Mouse (Mus musculus): ENCODE measurements at regions not wholly inside any gene's neighbourhood (a gene's known extent, or its start where the extent isn't known, plus 50 kb on each side); places are given as distances from the start of the nearest gene placed in this dataset. TPM values are rescaled to one million over a fixed set of nuclear protein-coding genes. Genes with fewer than 3 reads are reported as not detected.
A peak's percentile ranks its signal among the peaks of the same experiment; 100 is the strongest.

- peak; percentile 60 to 67 for DNase-seq (ENCODE audit: low spot score in 2 of 2)
- intact Hi-C loops (cut with DNase I): no loop called here
Observed at GRCm38 (mm10) chr7:61939971-61940705, 406.2 kb upstream of the Ndn start.

GRCm38 (mm10) chr7:61982203-61982932 is 364.0 kb upstream of the Ndn start:
- intact Hi-C loops (cut with DNase I): no loop called here
- peak; percentile 72 to 73 for DNase-seq (ENCODE audit: low spot score in 2 of 2)

GRCm38 (mm10) chr7:62026635-62027034 is 319.7 kb upstream of the Ndn start:
- no peak for DNase-seq (ENCODE audit: low spot score in 2 of 2)
- intact Hi-C loops (cut with DNase I): no loop called here

- intact Hi-C loops (cut with DNase I): no loop called here
Observed at GRCm38 (mm10) chr7:62045743-62046451, 300.5 kb upstream of the Ndn start.

GRCm38 (mm10) chr7:62046452-62046809 is 299.9 kb upstream of the Ndn start:
- intact Hi-C loops (cut with DNase I): no loop called here
- no peak for DNase-seq (ENCODE audit: low spot score in 2 of 2)

More at GRCm38 (mm10) chr7:62045743-62046451, 300.5 kb upstream of the Ndn start:
- DNase-seq (ENCODE audit: low spot score in 2 of 2): peak; percentile 6 to 9

GRCm38 (mm10) chr7:62078607-62079006 is 267.8 kb upstream of the Ndn start:
- no peak for DNase-seq (ENCODE audit: low spot score in 2 of 2)
- intact Hi-C loops (cut with DNase I): no loop called here

GRCm38 (mm10) chr7:62085120-62085849 is 261.1 kb upstream of the Ndn start:
- intact Hi-C loops (cut with DNase I): no loop called here
- DNase-seq (ENCODE audit: low spot score in 2 of 2): no peak

Small RNA genes lying in the stretch of these regions (microRNA-seq; reads per million reads assigned to microRNA genes)
- not detected for gene Gm24923
- gene Mir344-2: not detected
- gene Mir344f: 7.1 reads per million, percentile 24 among the genes with 10 or more reads in this experiment
- 12.2 reads per million, percentile 31 among the genes with 10 or more reads in this experiment for gene Mir344g
- not detected for gene Mir344i

All from left cerebral cortex, postnatal 36 days (tissue).